Mouse (Mus musculus) limb, embryonic 11.5 days (tissue): ENCODE measurements around the gene Tnp1. TPM values are rescaled to one million over a fixed set of nuclear protein-coding genes. Genes with fewer than 3 reads are reported as not detected.

ENCODE experiments used
- ATAC-seq: fragments of 200-750 bp; cut with Nextera tagmentation; 2 replicates; pipeline ENCODE4 v1.8.0; 2017; ENCODE audit warnings: low read depth; ENCODE audit not compliant: insufficient number of reproducible peaks, low FRiP score, low TSS enrichment
- DNase-seq: peaks from one replicate; pipeline ENCODE4 v3.0.0-alpha.2; 2015; ENCODE audit warnings: low spot score
- H3K27ac ChIP-seq: fragments of 300-500 bp; sonication (generic); replicated peaks from 2 replicates; pipeline ENCODE4 v1.5.1; 2014; ENCODE audit warnings: low read depth, mild to moderate bottlenecking, low read length
- H3K27me3 ChIP-seq: fragments of 300-500 bp; sonication (generic); 2 replicates; pipeline ENCODE4 v1.6.1; 2014; ENCODE audit warnings: mild to moderate bottlenecking, low read length, mixed read lengths; ENCODE audit not compliant: control insufficient read depth, insufficient read depth
- H3K36me3 ChIP-seq: fragments of 300-500 bp; sonication (generic); 2 replicates; pipeline ENCODE4 v1.6.1; 2014; ENCODE audit warnings: mild to moderate bottlenecking, low read length, moderate library complexity, mixed read lengths; ENCODE audit not compliant: control insufficient read depth, insufficient read depth
- H3K4me1 ChIP-seq: fragments of 300-500 bp; sonication (generic); 2 replicates; pipeline ENCODE4 v1.6.1; 2014; ENCODE audit warnings: low read length, mixed read lengths; ENCODE audit not compliant: control insufficient read depth, insufficient read depth
- H3K4me2 ChIP-seq: fragments of 300-500 bp; sonication (generic); 2 replicates; pipeline ENCODE4 v1.6.1; 2014; ENCODE audit warnings: low read depth, mild to moderate bottlenecking, moderate library complexity; ENCODE audit not compliant: severe bottlenecking
- H3K4me3 ChIP-seq: fragments of 300-500 bp; sonication (generic); 2 replicates; pipeline ENCODE4 v1.5.1; 2014; ENCODE audit warnings: low read depth, low read length
- H3K9ac ChIP-seq: fragments of 300-500 bp; sonication (generic); 2 replicates; pipeline ENCODE4 v1.6.1; 2014; ENCODE audit warnings: mild to moderate bottlenecking, low read length
- H3K9me3 ChIP-seq: fragments of 300-500 bp; sonication (generic); 2 replicates; pipeline ENCODE4 v1.6.1; 2016; ENCODE audit warnings: low read length; ENCODE audit not compliant: control insufficient read depth
- WGBS: fragments of 180-500 bp; shearing (Covaris S2); extraction: QIAGEN DNeasy Blood & Tissue Kit; methylation state at CpG from one replicate; pipeline ENCODE4 v1.1.7; 2014; 5-methylcytosine and 5-hydroxymethylcytosine counted together
- polyA plus RNA-seq: library from polyadenylated mRNA; unstranded; fragments of >200 nt; fragmentation: Nextera tagmentation; extraction: Ambion mirVana; gene quantifications from 2 replicates; pipeline ENCODE4 v1.2.1, GENCODE M21; 2014

Gene Tnp1
- polyA plus RNA-seq, 1 experiment from 2014 or later, result not detected

DNA sequence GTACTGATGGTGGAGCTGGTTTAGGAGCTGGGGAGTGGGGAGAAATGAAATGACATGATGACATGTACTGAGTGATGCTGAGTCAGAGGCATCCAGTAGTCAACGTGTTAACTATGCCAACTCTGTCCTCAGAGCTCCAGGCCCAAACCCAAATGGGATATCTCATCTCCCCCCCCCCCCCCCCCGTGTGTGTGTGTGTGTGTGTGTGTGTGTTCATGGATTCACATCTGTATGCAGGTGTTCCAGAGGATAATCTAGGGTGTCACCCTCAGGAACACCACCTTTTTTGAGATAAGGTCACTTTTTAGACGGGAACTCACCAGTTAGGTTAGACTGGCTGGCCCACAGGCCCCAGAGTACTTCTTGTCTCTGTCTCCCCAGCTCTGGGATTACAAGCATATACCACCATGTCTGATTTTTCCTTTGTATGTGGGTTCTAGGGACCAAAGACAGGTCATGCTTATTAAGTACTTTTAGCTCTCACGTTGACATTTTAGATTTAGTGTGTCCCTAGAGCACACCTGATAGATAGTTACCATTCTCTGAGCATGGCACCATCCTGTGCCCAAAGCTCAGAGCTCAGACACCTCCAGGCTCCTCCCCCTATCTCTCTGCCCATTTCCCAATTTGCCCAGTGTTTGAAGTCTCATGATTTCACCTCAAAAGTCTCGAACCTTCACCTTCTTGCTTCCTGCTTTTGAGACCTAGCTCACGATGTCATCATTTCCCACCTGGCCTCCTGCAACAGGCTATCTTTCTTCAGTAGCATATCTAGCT lies 31.4 kb upstream of the Tnp1 start:
- Histone ChIP-seq H3K27me3 (no peaks in the 10 kb centered on the region), H3K4me2 (no peak overlapping the region), H3K4me3 (no peak overlapping the region), H3K4me1 (0 out of 2 replicates have a peak, but pooled peaks cover 2% of the 10 kb centered on the region), H3K9ac (no peak overlapping the region), H3K9me3 (no peaks in the 10 kb centered on the region), H3K27ac (no peak overlapping the region), H3K36me3 (no peaks in the 10 kb centered on the region)
- DNase-seq (no peak), ATAC-seq (no peak)
- WGBS, result 83% methylated on average over 5 of the region's 6 CpGs

DNA sequence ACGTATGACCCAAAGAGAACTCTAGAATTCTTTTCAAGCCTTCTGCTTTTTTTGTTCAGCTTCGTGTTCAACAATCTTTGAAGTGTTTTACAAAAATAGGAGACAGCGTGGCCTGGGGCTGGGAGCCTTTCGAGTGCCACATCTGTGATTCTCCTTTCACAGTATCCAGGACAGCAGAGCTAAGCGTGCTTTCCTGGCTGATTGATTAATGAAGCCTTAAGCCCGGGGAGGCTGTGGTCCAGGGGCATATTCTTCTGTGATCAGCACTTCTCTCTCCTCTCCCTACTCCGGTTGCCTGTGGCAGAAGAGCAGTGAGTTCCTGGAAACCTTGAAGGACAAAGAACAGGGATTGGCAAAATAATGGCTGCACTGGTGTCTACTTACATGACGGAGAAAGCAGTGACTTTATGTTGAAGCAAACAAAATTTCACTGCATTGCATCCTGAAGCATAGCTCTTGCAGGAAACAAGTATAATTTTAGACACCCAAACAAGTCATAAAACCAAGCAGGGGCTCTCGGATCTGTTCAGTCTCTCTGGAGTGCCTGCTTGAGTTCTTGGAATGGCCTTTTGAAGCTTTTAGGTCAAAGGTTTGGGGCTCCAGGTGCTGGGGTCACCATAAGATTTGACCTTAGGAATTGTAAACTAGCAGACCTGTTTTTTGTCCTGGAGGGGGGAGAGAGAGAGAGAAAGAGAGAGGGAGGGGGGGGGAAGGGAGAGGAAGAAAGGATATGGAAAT lies 30.4 kb upstream of the Tnp1 start:
- H3K9me3 ChIP-seq, result no peaks in the 10 kb centered on the region
- no peak overlapping the region for H3K4me3 ChIP-seq
- H3K27ac ChIP-seq, result no peak overlapping the region; the same call in 1 of the 2 replicates
- DNase-seq (peak; percentile 45), ATAC-seq (no peak)
- H3K4me2 ChIP-seq, result no peak overlapping the region; the same call in 1 of the 2 replicates
- H3K36me3 ChIP-seq, result no peaks in the 10 kb centered on the region
- no peaks in the 10 kb centered on the region for H3K4me1 ChIP-seq
- H3K27me3 ChIP-seq, result no peaks in the 10 kb centered on the region
- WGBS, result 11% methylated on average over 9 of the region's 9 CpGs
- no peak overlapping the region for H3K9ac ChIP-seq

DNA sequence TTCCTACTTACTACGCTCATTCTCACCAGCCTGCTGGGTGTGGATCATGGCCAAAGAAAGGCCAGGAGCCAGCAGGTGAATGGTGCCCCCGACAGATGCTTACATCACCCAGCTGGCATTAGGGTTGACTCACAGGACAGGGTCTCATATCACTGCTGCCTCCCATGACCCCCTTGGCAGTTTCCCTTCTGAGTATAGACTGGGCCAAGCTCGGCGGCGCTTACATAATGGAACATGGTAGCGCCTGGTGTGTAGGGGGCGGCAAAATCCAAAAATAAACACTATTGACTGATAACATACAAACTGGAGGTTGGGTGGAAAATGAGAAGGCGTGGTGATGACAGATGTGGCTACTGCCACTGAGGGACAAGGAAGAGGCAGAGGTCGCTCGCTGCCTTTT lies 28.0 kb upstream of the Tnp1 start:
- no peak for DNase-seq
- WGBS, result 93% methylated on average over 10 of the region's 10 CpGs
- H3K4me2 ChIP-seq, result no peak overlapping the region

DNA sequence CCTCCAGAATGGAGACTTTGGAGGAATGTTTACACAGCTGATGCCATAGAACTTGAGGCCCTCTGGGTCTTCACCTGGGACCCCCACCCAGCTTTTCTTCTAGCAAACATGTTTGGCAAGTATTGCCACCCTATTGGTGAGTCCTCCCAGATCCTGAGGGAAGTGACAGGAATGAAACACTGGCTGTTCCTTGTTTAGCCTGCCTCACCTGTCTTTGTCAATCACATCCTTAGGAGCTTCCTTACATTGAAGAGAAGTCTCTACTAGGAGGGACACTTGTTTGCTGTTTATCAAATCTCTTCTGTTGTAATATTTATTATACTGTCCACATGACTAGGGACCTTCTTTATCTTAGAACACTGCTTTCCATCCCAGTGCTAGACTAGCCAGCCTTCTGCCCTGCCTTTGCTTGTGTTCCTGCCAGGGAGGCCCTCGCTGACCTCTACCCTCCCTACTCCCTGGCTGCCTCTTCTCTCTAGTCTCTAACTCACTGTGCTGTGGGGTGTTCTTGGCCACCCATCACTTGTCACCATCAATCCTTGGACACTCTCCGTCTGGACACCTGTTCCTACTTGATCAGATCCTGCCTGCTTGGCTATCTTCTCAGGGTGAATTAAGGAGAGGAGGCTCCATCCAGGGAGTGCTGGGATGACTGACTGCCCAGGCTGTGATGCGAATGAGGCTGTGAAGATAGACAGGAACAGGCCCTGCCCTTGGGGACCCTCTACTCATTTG lies 25.1 kb upstream of the Tnp1 start:
- Histone ChIP-seq H3K4me3 (no peak overlapping the region), H3K9ac (no peak overlapping the region), H3K27ac (no peak overlapping the region), H3K4me2 (no peak overlapping the region), H3K9me3 (no peaks in the 10 kb centered on the region), H3K36me3 (no peaks in the 10 kb centered on the region), H3K27me3 (no peaks in the 10 kb centered on the region), H3K4me1 (no peaks in the 10 kb centered on the region)
- ATAC-seq (no peak), DNase-seq (no peak)
- 57% methylated on average over 3 of the region's 3 CpGs for WGBS

More for the DNA sequence above, 28.0 kb upstream of the Tnp1 start:
- H3K27ac ChIP-seq, result no peak overlapping the region
- no peak overlapping the region for H3K4me3 ChIP-seq
- no peaks in the 10 kb centered on the region for H3K4me1 ChIP-seq
- H3K9me3 ChIP-seq, result no peaks in the 10 kb centered on the region
- H3K27me3 ChIP-seq, result no peaks in the 10 kb centered on the region
- H3K9ac ChIP-seq, result no peak overlapping the region
- no peak for ATAC-seq
- H3K36me3 ChIP-seq, result no peaks in the 10 kb centered on the region

DNA sequence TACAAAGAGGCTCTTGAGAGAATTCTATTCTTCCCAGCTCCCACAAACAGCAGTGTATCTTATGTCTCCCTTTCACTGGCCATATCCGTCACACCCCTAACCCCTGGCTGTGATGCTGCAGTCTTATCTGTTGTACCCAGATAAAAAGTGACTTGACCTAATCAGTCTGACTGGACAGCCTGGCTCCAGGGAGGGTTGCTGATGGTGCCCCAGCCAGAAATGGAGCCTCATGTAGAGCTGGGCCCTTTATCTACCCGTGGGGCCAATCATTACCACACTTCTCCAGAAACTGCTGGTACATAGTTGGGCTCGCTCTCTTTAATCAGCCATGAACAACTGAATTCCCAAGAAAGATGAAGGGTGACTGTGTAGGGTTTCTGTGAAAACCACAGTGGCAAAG lies 22.8 kb upstream of the Tnp1 start:
- H3K4me3 ChIP-seq, result no peak overlapping the region
- DNase-seq (no peak), ATAC-seq (no peak)
- H3K9me3 ChIP-seq, result no peaks in the 10 kb centered on the region
- H3K27ac ChIP-seq, result no peak overlapping the region
- no peak overlapping the region for H3K9ac ChIP-seq
- no peaks in the 10 kb centered on the region for H3K4me1 ChIP-seq
- no peak overlapping the region for H3K4me2 ChIP-seq
- 67% methylated on average over 3 of the region's 3 CpGs for WGBS
- H3K27me3 ChIP-seq, result no peaks in the 10 kb centered on the region
- H3K36me3 ChIP-seq, result no peaks in the 10 kb centered on the region

DNA sequence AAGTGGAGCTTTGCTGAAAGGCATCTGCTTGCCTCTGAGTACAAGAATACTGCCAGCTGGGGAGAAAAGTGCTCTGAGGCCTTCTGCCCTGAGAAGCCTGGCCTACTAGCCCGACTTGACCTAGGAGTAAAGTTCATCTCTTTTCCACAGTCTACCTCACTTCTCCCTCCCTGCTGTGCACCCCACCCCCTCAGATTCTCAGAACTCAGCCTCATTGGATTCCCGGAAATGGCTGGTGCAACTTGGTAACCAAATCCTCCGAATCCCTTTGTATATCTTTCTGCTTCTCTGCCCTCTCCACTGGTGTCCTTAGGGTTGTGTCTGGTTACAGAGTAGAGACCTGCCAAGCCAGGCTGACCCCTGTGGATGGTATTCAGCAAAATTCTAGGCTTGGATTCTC lies 20.8 kb upstream of the Tnp1 start:
- 68% methylated on average over 3 of the region's 3 CpGs for whole genome bisulfite sequencing

DNA sequence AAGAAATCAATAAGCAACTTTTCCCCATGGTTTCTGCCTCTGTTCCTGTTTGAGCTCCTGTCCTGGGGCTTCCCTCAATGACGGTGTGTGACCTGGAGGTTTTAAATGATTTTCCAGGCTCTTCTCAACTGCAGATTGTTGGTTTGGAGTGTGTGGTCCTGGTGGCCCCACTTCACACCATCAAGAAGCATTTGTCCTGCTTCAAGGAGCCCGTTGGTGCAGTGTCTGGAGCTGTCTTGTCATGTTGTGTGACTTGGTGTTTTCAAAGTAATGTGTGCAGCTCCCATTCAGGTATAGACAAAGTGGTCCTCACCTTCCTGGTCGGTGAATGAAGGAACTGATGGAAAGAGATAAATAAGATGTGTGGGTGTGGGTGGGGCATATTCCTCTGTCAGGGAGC lies 20.0 kb upstream of the Tnp1 start:
- Histone ChIP-seq H3K27ac (no peak overlapping the region), H3K36me3 (no peaks in the 10 kb centered on the region), H3K9me3 (no peaks in the 10 kb centered on the region), H3K4me1 (no peaks in the 10 kb centered on the region), H3K4me2 (no peak overlapping the region), H3K9ac (no peak overlapping the region), H3K4me3 (no peak overlapping the region), H3K27me3 (no peaks in the 10 kb centered on the region)
- no peak for ATAC-seq
- no peak for DNase-seq
- 84% methylated on average over 3 of the region's 3 CpGs for WGBS

More for the DNA sequence above, 20.8 kb upstream of the Tnp1 start:
- Histone ChIP-seq H3K27me3 (no peaks in the 10 kb centered on the region), H3K27ac (no peak overlapping the region), H3K4me3 (no peak overlapping the region), H3K9me3 (no peaks in the 10 kb centered on the region), H3K9ac (no peak overlapping the region), H3K4me2 (no peak overlapping the region), H3K36me3 (no peaks in the 10 kb centered on the region), H3K4me1 (no peaks in the 10 kb centered on the region)
- DNase-seq (no peak), ATAC-seq (no peak)

DNA sequence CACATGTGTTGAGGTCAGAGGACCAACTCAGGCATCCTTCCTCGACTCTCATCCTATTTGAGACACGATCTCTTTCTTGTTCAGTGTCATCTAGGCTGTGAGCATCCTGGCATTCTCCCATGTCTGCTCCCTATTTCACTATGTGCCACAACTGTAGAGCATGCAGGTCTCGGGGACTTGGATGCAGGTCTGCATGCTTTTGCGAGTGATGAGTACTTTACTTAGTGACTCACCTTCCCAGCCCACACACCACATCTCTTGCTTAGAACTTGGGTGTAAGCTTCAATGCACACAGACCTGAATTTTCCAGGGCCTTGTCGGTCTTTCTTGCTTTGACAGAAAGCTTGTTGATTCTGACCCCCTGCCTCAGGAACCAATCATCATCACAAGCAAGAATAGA lies 16.8 kb upstream of the Tnp1 start:
- H3K36me3 ChIP-seq, result no peaks in the 10 kb centered on the region
- 84% methylated on average over 5 of the region's 5 CpGs for WGBS
- ATAC-seq, result no peak
- DNase-seq, result no peak
- no peaks in the 10 kb centered on the region for H3K9me3 ChIP-seq
- no peak overlapping the region for H3K27ac ChIP-seq
- H3K4me2 ChIP-seq, result no peak overlapping the region
- no peaks in the 10 kb centered on the region for H3K4me1 ChIP-seq
- H3K9ac ChIP-seq, result no peak overlapping the region
- no peaks in the 10 kb centered on the region for H3K27me3 ChIP-seq
- no peak overlapping the region for H3K4me3 ChIP-seq
